Mouse (Mus musculus) midbrain, embryonic 13.5 days (tissue): Measurements from ENCODE around the gene Zbed4. TPM values are rescaled to one million over a fixed set of nuclear protein-coding genes. Genes with fewer than 3 reads are reported as not detected.

Experiments used
- ATAC-seq: fragments of 200-750 bp; cut with Nextera tagmentation; 2 replicates; pipeline ENCODE4 v1.8.0; 2017; ENCODE audit warnings: mild to moderate bottlenecking, moderate TSS enrichment, moderate library complexity
- H3K27ac ChIP-seq: fragments of 300-500 bp; sonication (generic); 2 replicates; pipeline ENCODE4 v1.5.1; 2015; ENCODE audit warnings: inconsistent platforms, mild to moderate bottlenecking, moderate library complexity
- H3K27me3 ChIP-seq: fragments of 300-500 bp; sonication (generic); 2 replicates; pipeline ENCODE4 v1.6.1; 2015; ENCODE audit warnings: mild to moderate bottlenecking, inconsistent platforms
- H3K36me3 ChIP-seq: fragments of 300-500 bp; sonication (generic); 2 replicates; pipeline ENCODE4 v1.6.1; 2015; ENCODE audit warnings: mild to moderate bottlenecking, inconsistent platforms
- H3K4me1 ChIP-seq: fragments of 300-500 bp; sonication (generic); replicated peaks from 2 replicates; pipeline ENCODE4 v1.6.1; 2015; ENCODE audit warnings: inconsistent platforms
- H3K4me2 ChIP-seq: fragments of 300-500 bp; sonication (generic); replicated peaks from 2 replicates; pipeline ENCODE4 v1.6.1; 2015; ENCODE audit warnings: moderate library complexity, mild to moderate bottlenecking, inconsistent platforms
- H3K4me3 ChIP-seq: fragments of 300-500 bp; sonication (generic); replicated peaks from 2 replicates; pipeline ENCODE4 v1.5.1; 2015; ENCODE audit warnings: mild to moderate bottlenecking, inconsistent platforms
- H3K9ac ChIP-seq: fragments of 300-500 bp; sonication (generic); replicated peaks from 2 replicates; pipeline ENCODE4 v1.6.1; 2015; ENCODE audit warnings: mild to moderate bottlenecking, inconsistent platforms
- H3K9me3 ChIP-seq: fragments of 300-500 bp; sonication (generic); 2 replicates; pipeline ENCODE4 v1.6.1; 2016; ENCODE audit warnings: mild to moderate bottlenecking, inconsistent platforms
- WGBS: fragments of 180-500 bp; shearing (Covaris S2); methylation state at CpG from one replicate; pipeline ENCODE4 v1.1.7; 2015; 5-methylcytosine and 5-hydroxymethylcytosine counted together
- polyA plus RNA-seq: library from polyadenylated mRNA; unstranded; fragments of >200 nt; fragmentation: Nextera tagmentation; extraction: Ambion mirVana; gene quantifications from 2 replicates; pipeline ENCODE4 v1.2.1, GENCODE M21; 2015

Gene Zbed4
- polyA plus RNA-seq, 1 experiment from 2014 or later: 28.7 TPM

GRCm38 (mm10) chr15:88831482-88831881 is 80.0 kb downstream of the Zbed4 start:
- no peak for ATAC-seq
- Histone ChIP-seq H3K27ac (no peak overlapping the region), H3K4me3 (no peak overlapping the region), H3K36me3 (peaks cover 12% of the 10 kb centered on the region), H3K4me2 (no peak overlapping the region), H3K27me3 (peaks cover under 1% of the 10 kb centered on the region; the same call in 1 of the 2 replicates), H3K9me3 (no peaks in the 10 kb centered on the region), H3K9ac (no peak overlapping the region), H3K4me1 (no peaks in the 10 kb centered on the region)
- WGBS: 68% methylated on average over 5 of the region's 5 CpGs

- WGBS: 86% methylated on average over 9 of the region's 9 CpGs
- H3K4me3 ChIP-seq: no peak overlapping the region
- no peaks in the 10 kb centered on the region for H3K9me3 ChIP-seq
- ATAC-seq: no peak
- no peak overlapping the region for H3K4me2 ChIP-seq
- H3K9ac ChIP-seq: no peak overlapping the region
- H3K4me1 ChIP-seq: peaks cover 6% of the 10 kb centered on the region
- H3K27me3 ChIP-seq: peaks cover 4% of the 10 kb centered on the region; the same call in 1 of the 2 replicates
- no peak overlapping the region for H3K27ac ChIP-seq
- peaks cover 3% of the 10 kb centered on the region for H3K36me3 ChIP-seq
Measured at GRCm38 (mm10) chr15:88832536-88832935, 81.1 kb downstream of the Zbed4 start.

Other genes with a start within 250 kb of the Zbed4 start
- gene Zdhhc25, start 151.4 kb upstream of the Zbed4 start, polyA plus RNA-seq: not detected in 2 replicates
- 26.9 and 29.1 TPM in 2 replicates for gene Brd1, start 17.4 kb upstream of the Zbed4 start, polyA plus RNA-seq
- 7.4 and 7.5 TPM in 2 replicates for gene Alg12, start 67.7 kb downstream of the Zbed4 start, polyA plus RNA-seq
- gene Creld2, start 68.0 kb downstream of the Zbed4 start, polyA plus RNA-seq: 55.7 and 56.2 TPM in 2 replicates
- gene Pim3, start 110.5 kb downstream of the Zbed4 start, polyA plus RNA-seq: 42.0 and 47.6 TPM in 2 replicates
- not detected in 2 replicates for gene Ttll8, start 202.8 kb downstream of the Zbed4 start, polyA plus RNA-seq
- gene Mlc1, start 227.3 kb downstream of the Zbed4 start, polyA plus RNA-seq: 5.7 and 8.1 TPM in 2 replicates
- not detected in 2 replicates for gene Mov10l1, start 231.2 kb downstream of the Zbed4 start, polyA plus RNA-seq